Mouse (Mus musculus): ENCODE measurements around the gene Eif2b5. TPM values are rescaled to one million over a fixed set of nuclear protein-coding genes. Genes with fewer than 3 reads are reported as not detected.

Eif2b5 gene
- polyA plus RNA-seq, 1 experiment from 2014 or later: 157 TPM

GRCm38 (mm10) chr16:20493452-20493851, 5.2 kb upstream of the Eif2b5 start:
- Histone ChIP-seq H3K27me3 (replicated peaks; ENCODE audit: low read depth, poor library complexity, severe bottlenecking) (peaks cover 12% of the 10 kb centered on the region), H3K27ac (replicated peaks) (no peak overlapping the region), H3K4me3 (no peak overlapping the region), H3K36me3 (replicated peaks) (no peaks in the 10 kb centered on the region), H3K4me1 (peaks cover 11% of the 10 kb centered on the region; the same call in 1 of the 2 replicates), H3K9me3 (no peaks in the 10 kb centered on the region)
- 81% methylated on average over 2 of the region's 2 CpGs for WGBS
- no peak for DNase-seq (ENCODE audit: low spot score)

DNA sequence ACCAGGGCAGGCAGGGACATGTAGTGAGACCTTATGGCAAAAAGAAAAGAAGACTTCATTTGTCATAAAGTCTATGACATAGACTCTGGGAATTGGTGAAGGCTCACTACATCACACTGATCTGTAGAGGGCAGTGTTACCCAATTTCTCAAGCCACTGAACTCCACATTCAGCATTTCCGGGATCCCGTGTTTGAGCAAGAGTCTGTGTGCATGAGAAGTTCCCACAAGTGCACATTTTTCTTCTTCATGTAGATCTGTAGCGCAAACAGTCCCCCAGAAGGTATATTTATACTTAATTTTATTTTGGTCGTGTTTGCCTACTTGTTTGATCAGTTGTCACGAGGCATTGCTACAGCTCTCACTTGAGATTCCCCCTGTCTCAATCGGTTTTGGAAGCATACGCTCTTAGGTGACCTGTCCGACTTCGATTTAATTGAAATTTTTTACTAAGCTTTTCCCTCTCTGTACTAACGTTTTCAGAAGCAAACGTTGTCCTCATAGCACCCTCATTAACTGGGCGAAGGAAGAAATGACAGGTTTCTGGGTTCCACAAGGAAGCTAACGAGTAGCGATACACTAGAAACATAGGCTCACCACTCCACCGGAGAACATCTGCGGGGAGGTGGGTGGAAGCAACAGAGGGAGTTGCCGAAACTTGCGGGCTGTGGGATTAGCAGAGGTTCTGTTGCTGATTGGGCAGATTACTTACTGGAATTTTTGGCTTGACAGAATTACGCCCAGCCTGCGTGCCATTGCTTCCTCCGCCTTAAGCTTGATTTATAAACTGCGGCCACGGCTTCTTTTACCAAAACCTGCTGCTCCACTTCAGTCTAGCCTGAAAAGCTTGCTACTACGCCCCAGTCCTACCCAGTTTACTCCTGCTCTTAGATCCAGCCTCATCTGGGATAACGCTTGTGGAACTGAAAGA, 1.7 kb upstream of the Eif2b5 start:
- Histone ChIP-seq H3K36me3 (replicated peaks) (peaks cover 20% of the 10 kb centered on the region), H3K27ac (replicated peaks) (no peak overlapping the region), H3K4me3 (peak overlapping the region; percentile 53), H3K9me3 (no peaks in the 10 kb centered on the region), H3K27me3 (replicated peaks; ENCODE audit: low read depth, poor library complexity, severe bottlenecking) (peaks cover 12% of the 10 kb centered on the region), H3K4me1 (peaks cover 20% of the 10 kb centered on the region)
- DNase-seq (ENCODE audit: low spot score): peak; percentile 49
- 21% methylated on average over 25 of the region's 25 CpGs for WGBS

DNA sequence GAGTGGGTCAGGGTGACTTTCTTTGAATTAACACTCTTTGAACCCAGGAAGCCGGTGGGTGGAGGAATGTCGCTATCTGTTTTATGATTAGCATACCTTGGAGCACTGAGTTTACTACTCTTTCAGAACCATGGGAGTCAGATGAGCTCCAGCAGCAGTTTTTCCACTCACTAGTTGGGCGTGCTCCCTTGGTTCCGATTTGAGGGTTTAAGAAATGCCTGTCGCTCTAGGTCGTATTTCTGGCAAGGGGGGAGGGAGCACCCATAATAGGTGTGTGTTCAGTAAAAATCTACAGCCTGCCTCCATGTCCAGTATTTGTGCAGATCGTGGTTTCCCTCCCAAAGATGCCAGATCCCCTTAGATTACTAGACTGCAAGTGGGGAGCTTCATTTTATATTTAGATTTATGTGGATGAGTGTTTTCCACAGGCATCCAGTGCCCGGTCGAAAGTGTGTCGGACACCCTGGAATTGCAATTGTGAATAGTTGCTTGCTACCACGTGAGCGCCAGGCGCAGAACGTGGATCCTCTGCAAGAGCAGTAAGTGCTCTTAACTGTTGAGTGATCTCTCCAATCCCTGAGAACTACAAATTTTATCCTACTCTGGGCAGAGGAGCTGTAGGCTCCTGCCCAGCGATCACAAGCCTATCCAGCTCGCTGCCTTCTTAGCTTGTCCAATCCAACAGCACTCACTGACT, 489 bp upstream of the Eif2b5 start:
- 13% methylated on average over 16 of the region's 16 CpGs for WGBS

GRCm38 (mm10) chr16:20506000-20506399, 7.4 kb downstream of the Eif2b5 start:
- no peaks in the 10 kb centered on the region for H3K9me3 ChIP-seq
- H3K27me3 ChIP-seq (replicated peaks; ENCODE audit: low read depth, poor library complexity, severe bottlenecking): no peaks in the 10 kb centered on the region
- 89% methylated on average over 8 of the region's 8 CpGs for whole genome bisulfite sequencing
- no peak overlapping the region for H3K4me3 ChIP-seq
- no peaks in the 10 kb centered on the region for H3K4me1 ChIP-seq
- H3K36me3 ChIP-seq (replicated peaks): peaks cover 100% of the 10 kb centered on the region
- no peak overlapping the region for H3K27ac ChIP-seq (replicated peaks)
- no peak for DNase-seq (ENCODE audit: low spot score)

More for the DNA sequence above, 489 bp upstream of the Eif2b5 start:
- peaks cover 12% of the 10 kb centered on the region for H3K27me3 ChIP-seq (replicated peaks; ENCODE audit: low read depth, poor library complexity, severe bottlenecking)
- peak overlapping the region; percentile 88 for H3K4me3 ChIP-seq
- no peaks in the 10 kb centered on the region for H3K9me3 ChIP-seq
- H3K4me1 ChIP-seq: peaks cover 20% of the 10 kb centered on the region
- peak overlapping the region; percentile 91 for H3K27ac ChIP-seq (replicated peaks)
- DNase-seq (ENCODE audit: low spot score): no peak
- H3K36me3 ChIP-seq (replicated peaks): peaks cover 32% of the 10 kb centered on the region

- 81% methylated on average over 3 of the region's 3 CpGs for WGBS
- Histone ChIP-seq H3K36me3 (replicated peaks) (peaks cover 74% of the 10 kb centered on the region), H3K27me3 (replicated peaks; ENCODE audit: low read depth, poor library complexity, severe bottlenecking) (no peaks in the 10 kb centered on the region), H3K4me1 (no peaks in the 10 kb centered on the region), H3K27ac (replicated peaks) (no peak overlapping the region), H3K4me3 (no peak overlapping the region), H3K9me3 (no peaks in the 10 kb centered on the region)
- peak; percentile 51 for DNase-seq (ENCODE audit: low spot score)
Observed at GRCm38 (mm10) chr16:20509349-20509748, 10.7 kb downstream of the Eif2b5 start.

GRCm38 (mm10) chr16:20511277-20511847, 12.7 kb downstream of the Eif2b5 start:
- H3K4me3 ChIP-seq: no peak overlapping the region
- 87% methylated on average over 7 of the region's 7 CpGs for WGBS
- H3K27me3 ChIP-seq (replicated peaks; ENCODE audit: low read depth, poor library complexity, severe bottlenecking): no peaks in the 10 kb centered on the region
- H3K9me3 ChIP-seq: no peaks in the 10 kb centered on the region
- peak; percentile 7 for DNase-seq (ENCODE audit: low spot score)
- peaks cover 2% of the 10 kb centered on the region; the same call in 1 of the 2 replicates for H3K4me1 ChIP-seq
- H3K36me3 ChIP-seq (replicated peaks): peaks cover 54% of the 10 kb centered on the region
- no peak overlapping the region for H3K27ac ChIP-seq (replicated peaks)

- peaks cover 22% of the 10 kb centered on the region for H3K4me1 ChIP-seq
- peaks cover 29% of the 10 kb centered on the region for H3K36me3 ChIP-seq (replicated peaks)
- H3K27me3 ChIP-seq (replicated peaks; ENCODE audit: low read depth, poor library complexity, severe bottlenecking): no peaks in the 10 kb centered on the region
- H3K4me3 ChIP-seq: peak overlapping the region; percentile 98
- DNase-seq (ENCODE audit: low spot score): no peak
- no peaks in the 10 kb centered on the region for H3K9me3 ChIP-seq
- H3K27ac ChIP-seq (replicated peaks): peak overlapping the region; percentile 96
Observed at GRCm38 (mm10) chr16:20516032-20516431, 17.4 kb downstream of the Eif2b5 start.

- H3K4me1 ChIP-seq: peaks cover 22% of the 10 kb centered on the region
- H3K9me3 ChIP-seq: no peaks in the 10 kb centered on the region
- peak within 1 kb of the TSS; percentile 98 for H3K4me3 ChIP-seq
- peak; percentile 95 for DNase-seq (ENCODE audit: low spot score)
- under 1% methylated on average over 55 of the region's 55 CpGs for WGBS
- H3K27me3 ChIP-seq (replicated peaks; ENCODE audit: low read depth, poor library complexity, severe bottlenecking): no peaks in the 10 kb centered on the region
- peak within 1 kb of the TSS; percentile 96 for H3K27ac ChIP-seq (replicated peaks)
- H3K36me3 ChIP-seq (replicated peaks): peaks cover 29% of the 10 kb centered on the region
Observed at GRCm38 (mm10) chr16:20516726-20517201, 18.1 kb downstream of the Eif2b5 start, which contains the start of gene Dvl3. Dvl3 (plus strand) TSS chr16:20516982.

DNA sequence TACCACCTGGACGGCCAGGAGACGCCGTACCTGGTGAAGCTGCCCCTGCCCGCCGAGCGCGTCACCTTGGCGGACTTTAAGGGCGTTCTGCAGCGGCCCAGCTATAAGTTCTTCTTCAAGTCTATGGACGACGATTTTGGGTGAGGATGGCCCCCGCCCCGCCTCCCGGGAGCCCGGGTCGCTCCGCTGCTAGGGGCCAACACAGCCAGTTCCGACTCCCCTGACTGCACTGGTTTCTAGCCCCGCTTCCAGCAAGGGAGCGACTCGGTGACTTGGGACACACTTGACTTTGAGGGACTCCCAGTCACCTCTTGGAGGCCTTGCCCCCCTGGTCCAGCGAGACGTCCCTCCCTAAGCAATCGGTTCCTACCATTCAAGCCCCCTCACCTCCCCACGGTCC, 18.6 kb downstream of the Eif2b5 start:
- WGBS: under 1% methylated on average over 26 of the region's 26 CpGs
- Histone ChIP-seq H3K9me3 (no peaks in the 10 kb centered on the region), H3K4me1 (peaks cover 22% of the 10 kb centered on the region), H3K4me3 (peak overlapping the region; percentile 98), H3K36me3 (replicated peaks) (peaks cover 33% of the 10 kb centered on the region), H3K27me3 (replicated peaks; ENCODE audit: low read depth, poor library complexity, severe bottlenecking) (no peaks in the 10 kb centered on the region), H3K27ac (replicated peaks) (peak overlapping the region; percentile 96)
- no peak for DNase-seq (ENCODE audit: low spot score)

- WGBS: 2% methylated on average over 6 of the region's 6 CpGs
- H3K9me3 ChIP-seq: no peaks in the 10 kb centered on the region
- H3K36me3 ChIP-seq (replicated peaks): peaks cover 38% of the 10 kb centered on the region
- peaks cover 22% of the 10 kb centered on the region for H3K4me1 ChIP-seq
- peak overlapping the region; percentile 98 for H3K4me3 ChIP-seq
- no peaks in the 10 kb centered on the region for H3K27me3 ChIP-seq (replicated peaks; ENCODE audit: low read depth, poor library complexity, severe bottlenecking)
- peak overlapping the region; percentile 96 for H3K27ac ChIP-seq (replicated peaks)
- peak; percentile 75 for DNase-seq (ENCODE audit: low spot score)
Observed at GRCm38 (mm10) chr16:20517701-20518374, 19.2 kb downstream of the Eif2b5 start.

- WGBS: 85% methylated on average over 10 of the region's 10 CpGs
- H3K27me3 ChIP-seq (replicated peaks; ENCODE audit: low read depth, poor library complexity, severe bottlenecking): no peaks in the 10 kb centered on the region
- H3K4me1 ChIP-seq: peaks cover 2% of the 10 kb centered on the region
- H3K27ac ChIP-seq (replicated peaks): no peak overlapping the region
- no peaks in the 10 kb centered on the region for H3K9me3 ChIP-seq
- H3K4me3 ChIP-seq: no peak overlapping the region
- peaks cover 99% of the 10 kb centered on the region for H3K36me3 ChIP-seq (replicated peaks)
- no peak for DNase-seq (ENCODE audit: low spot score)
Observed at GRCm38 (mm10) chr16:20523886-20524285, 25.3 kb downstream of the Eif2b5 start.

DNA sequence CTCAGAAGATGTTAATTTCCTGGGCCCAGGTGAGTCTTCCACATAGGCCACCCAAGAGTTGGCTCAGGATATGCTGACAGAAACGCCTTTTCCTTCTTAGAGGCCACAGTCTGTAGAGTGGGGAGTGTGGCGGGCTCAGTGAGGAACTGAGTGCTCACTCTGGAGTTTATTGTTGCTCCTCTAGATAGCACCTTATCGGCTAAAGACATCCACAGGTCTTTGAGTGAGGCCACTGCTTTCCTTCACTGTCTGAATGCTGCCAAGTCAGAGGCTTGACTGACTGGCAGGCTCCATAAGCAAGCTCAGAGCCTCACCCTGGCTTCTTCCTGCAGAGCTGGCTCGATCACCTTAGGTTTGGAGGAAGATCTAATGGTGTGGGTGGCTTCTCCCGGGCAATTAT, 30.2 kb downstream of the Eif2b5 start:
- no peaks in the 10 kb centered on the region for H3K27me3 ChIP-seq (replicated peaks; ENCODE audit: low read depth, poor library complexity, severe bottlenecking)
- H3K4me3 ChIP-seq: no peak overlapping the region
- H3K4me1 ChIP-seq: no peaks in the 10 kb centered on the region
- no peak overlapping the region for H3K27ac ChIP-seq (replicated peaks)
- H3K9me3 ChIP-seq: no peaks in the 10 kb centered on the region
- 94% methylated on average over 5 of the region's 5 CpGs for WGBS
- peaks cover 99% of the 10 kb centered on the region for H3K36me3 ChIP-seq (replicated peaks)
- DNase-seq (ENCODE audit: low spot score): no peak

Data from embryonic facial prominence, embryonic 10.5 days (tissue).